Mouse (Mus musculus) MEL (cell line): ENCODE data around the gene Myo10. TPM values are rescaled to one million over a fixed set of nuclear protein-coding genes. Genes with fewer than 3 reads are reported as not detected.

Experiments used
- DNase-seq: peaks from one replicate; pipeline ENCODE4 v3.0.0; 2011; ENCODE audit warnings: low read depth, low spot score
- H3K27ac ChIP-seq: 2 replicates; pipeline ENCODE4 v1.5.1; 2012; ENCODE audit warnings: low read depth, mild to moderate bottlenecking, control low read depth, low read length, moderate library complexity; ENCODE audit not compliant: control insufficient read depth
- H3K27me3 ChIP-seq, 2 experiments: fragments of 150-350 bp in 1 of 2; sonication (generic) in 1 of 2; 2 replicates each; pipeline ENCODE4 v1.6.1; 2012; ENCODE audit warnings: low read length in 2 of 2, mild to moderate bottlenecking in 2 of 2, improper control_type of control experiment in 1 of 2, moderate library complexity in 1 of 2; ENCODE audit not compliant: insufficient read depth in 2 of 2, control insufficient read depth in 1 of 2
- H3K36me3 ChIP-seq, 2 experiments: 2 replicates each; pipeline ENCODE4 v1.6.1; 2012 to 2014; ENCODE audit warnings: low read length in 2 of 2, improper control_type of control experiment in 1 of 2, inconsistent platforms in 1 of 2, mild to moderate bottlenecking in 1 of 2; ENCODE audit not compliant: insufficient read depth in 2 of 2, control insufficient read depth in 1 of 2
- H3K4me1 ChIP-seq, 2 experiments: fragments of 150-350 bp in 1 of 2; sonication (generic) in 1 of 2; 2 replicates each; pipeline ENCODE4 v1.6.1; 2012; ENCODE audit warnings: low read length in 2 of 2, improper control_type of control experiment in 1 of 2, mild to moderate bottlenecking in 1 of 2; ENCODE audit not compliant: insufficient read depth in 2 of 2, control insufficient read depth in 1 of 2
- H3K4me3 ChIP-seq, 2 experiments: fragments of 150-350 bp in 1 of 2; sonication (generic) in 1 of 2; 2 replicates each; pipeline ENCODE4 v1.5.1; 2012; ENCODE audit warnings: low read depth in 2 of 2, low read length in 2 of 2, mild to moderate bottlenecking in 2 of 2, moderate library complexity in 2 of 2, control low read depth in 1 of 2, improper control_type of control experiment in 1 of 2; ENCODE audit not compliant: control insufficient read depth in 1 of 2, insufficient read depth in 1 of 2
- H3K79me2 ChIP-seq: 2 replicates; pipeline ENCODE4 v1.6.1; 2012; ENCODE audit warnings: mild to moderate bottlenecking, low read length, moderate library complexity; ENCODE audit not compliant: control insufficient read depth, poor library complexity, insufficient read depth
- H3K9ac ChIP-seq: 2 replicates; pipeline ENCODE4 v1.6.1; 2012; ENCODE audit warnings: low read depth, mild to moderate bottlenecking, control low read depth, low read length, moderate library complexity; ENCODE audit not compliant: control insufficient read depth, poor library complexity, severe bottlenecking
- H3K9me3 ChIP-seq: fragments of 150-350 bp; sonication (generic); replicated peaks from 2 replicates; pipeline ENCODE4 v1.6.1; 2012; ENCODE audit warnings: mild to moderate bottlenecking, low read length, improper control_type of control experiment, moderate library complexity; ENCODE audit not compliant: insufficient read depth
- BHLHE40 ChIP-seq: IDR thresholded peaks from 2 replicates; pipeline ENCODE4 v1.6.1; 2012; ENCODE audit warnings: low read depth, mild to moderate bottlenecking, inconsistent platforms, low read length, improper control_type of control experiment, borderline replicate concordance
- CHD1 ChIP-seq: IDR thresholded peaks from 2 replicates; pipeline ENCODE4 v1.6.1; 2012; ENCODE audit warnings: low read depth, mild to moderate bottlenecking, inconsistent platforms, low read length, improper control_type of control experiment
- CHD2 ChIP-seq: IDR thresholded peaks from 2 replicates; pipeline ENCODE4 v1.6.1; 2011; ENCODE audit warnings: low read length, improper control_type of control experiment
- GATA1 ChIP-seq: IDR thresholded peaks from 2 replicates; pipeline ENCODE4 v1.6.1; 2011; ENCODE audit warnings: low read depth, low read length, improper control_type of control experiment
- HCFC1 ChIP-seq: IDR thresholded peaks from 2 replicates; pipeline ENCODE4 v1.6.1; 2012; ENCODE audit warnings: low read depth, mild to moderate bottlenecking, inconsistent platforms, low read length, improper control_type of control experiment, moderate library complexity
- JUND ChIP-seq: IDR thresholded peaks from 2 replicates; pipeline ENCODE4 v1.6.1; 2011; ENCODE audit warnings: low read depth, mild to moderate bottlenecking, improper control_type of control experiment, low read length
- MAFK ChIP-seq: IDR thresholded peaks from 2 replicates; pipeline ENCODE4 v1.6.1; 2011; ENCODE audit warnings: low read depth, mild to moderate bottlenecking, low read length, improper control_type of control experiment, borderline replicate concordance
- MAX ChIP-seq: IDR thresholded peaks from 2 replicates; pipeline ENCODE4 v1.6.1; 2011; ENCODE audit warnings: low read length, improper control_type of control experiment
- MXI1 ChIP-seq: IDR thresholded peaks from 2 replicates; pipeline ENCODE4 v1.6.1; 2011; ENCODE audit warnings: mild to moderate bottlenecking, low read depth, low read length, improper control_type of control experiment
- MYC ChIP-seq: IDR thresholded peaks from 2 replicates; pipeline ENCODE4 v1.6.1; 2011; ENCODE audit warnings: low read depth, mild to moderate bottlenecking, low read length, improper control_type of control experiment, moderate library complexity
- NELFE ChIP-seq: IDR thresholded peaks from 2 replicates; pipeline ENCODE4 v1.6.1; 2011; ENCODE audit warnings: low read depth, low read length, improper control_type of control experiment
- RAD21 ChIP-seq: IDR thresholded peaks from 2 replicates; pipeline ENCODE4 v1.6.1; 2011; ENCODE audit warnings: mild to moderate bottlenecking, low read depth, low read length, improper control_type of control experiment
- SIN3A ChIP-seq: IDR thresholded peaks from 2 replicates; pipeline ENCODE4 v1.6.1; 2012; ENCODE audit warnings: low read length, improper control_type of control experiment, inconsistent platforms
- SMC3 ChIP-seq: IDR thresholded peaks from 2 replicates; pipeline ENCODE4 v1.6.1; 2011; ENCODE audit warnings: low read depth, low read length, improper control_type of control experiment
- TCF12 ChIP-seq: IDR thresholded peaks from 2 replicates; pipeline ENCODE4 v1.6.1; 2014; ENCODE audit warnings: low read depth, mild to moderate bottlenecking, inconsistent platforms, low read length, improper control_type of control experiment, moderate library complexity
- USF1 ChIP-seq: IDR thresholded peaks from 2 replicates; pipeline ENCODE4 v1.6.1; 2014; ENCODE audit warnings: low read depth, mild to moderate bottlenecking, inconsistent platforms, low read length, improper control_type of control experiment, moderate library complexity
- USF2 ChIP-seq, 2 experiments: IDR thresholded peaks; 2 replicates each; pipeline ENCODE4 v1.6.1; 2011 to 2012; ENCODE audit warnings: improper control_type of control experiment in 2 of 2, low read length in 2 of 2, borderline replicate concordance in 1 of 2, inconsistent platforms in 1 of 2, low read depth in 1 of 2, mild to moderate bottlenecking in 1 of 2; ENCODE audit not compliant: insufficient read depth in 1 of 2
- ZC3H11A ChIP-seq: IDR thresholded peaks from 2 replicates; pipeline ENCODE4 v1.6.1; 2012; ENCODE audit warnings: low read depth, mild to moderate bottlenecking, inconsistent platforms, low read length, improper control_type of control experiment
- ZKSCAN1 ChIP-seq: IDR thresholded peaks from 2 replicates; pipeline ENCODE4 v1.6.1; 2012; ENCODE audit warnings: low read depth, mild to moderate bottlenecking, inconsistent platforms, low read length, improper control_type of control experiment, moderate library complexity
- polyA plus RNA-seq, 2 experiments: library from polyadenylated mRNA; stranded (reverse) in 1 of 2; unstranded in 1 of 2; fragments of >175 nt in 1 of 2; fragments of >200 nt in 1 of 2; gene quantifications; 2 replicates each; pipeline versions ENCODE4 v1.2.1 to v1.2.4; 2012; ENCODE audit warnings: low replicate concordance in 2 of 2, low read depth in 1 of 2; ENCODE audit not compliant: insufficient read length in 2 of 2, insufficient read depth in 1 of 2, missing spikeins in 1 of 2
- total RNA-seq: library from RNA; depleted of rRNA; stranded (reverse); fragments of 300-350 nt; gene quantifications from 2 replicates; pipeline ENCODE4 v1.2.3, GENCODE M21; 2012

Gene Myo10
- total and polyA plus RNA-seq, 3 experiments: 0.01 TPM; not detected in 2

DNA sequence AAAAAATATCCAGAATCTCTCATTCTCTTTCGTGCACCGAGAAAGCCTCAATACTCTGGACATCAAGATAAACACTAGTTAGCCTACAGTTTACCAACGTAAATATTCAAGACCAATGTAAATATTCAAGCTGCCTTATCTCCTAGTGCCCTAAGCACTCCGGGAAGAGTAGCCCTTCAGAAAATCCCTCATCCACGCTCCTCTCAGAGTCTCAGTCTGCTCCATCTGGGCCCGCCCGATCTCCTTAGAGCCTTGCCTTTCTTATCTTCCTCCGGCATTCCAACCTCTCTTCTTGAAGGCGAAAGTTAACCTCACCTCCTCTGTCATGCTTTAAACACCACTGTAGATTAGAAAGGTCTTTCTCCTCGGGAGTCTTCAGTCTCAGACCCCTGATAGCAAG lies 13.1 kb upstream of the Myo10 start:
- Histone ChIP-seq H3K9ac (no peak overlapping the region), H3K4me3 (no peak overlapping the region), H3K79me2 (no peaks in the 10 kb centered on the region), H3K9me3 (no peaks in the 10 kb centered on the region), H3K4me1 (no peaks in the 10 kb centered on the region), H3K27ac (no peak overlapping the region), H3K36me3 (no peaks in the 10 kb centered on the region), H3K27me3 (no peaks in the 10 kb centered on the region)
- TF ChIP-seq ZC3H11A (no peak), CHD1 (no peak), MYC (no peak), HCFC1 (no peak), RAD21 (no peak), NELFE (no peak), ZKSCAN1 (no peak), MAFK (no peak), MXI1 (no peak), SIN3A (no peak), CHD2 (no peak), USF1 (no peak), MAX (no peak), USF2 (IDR thresholded peaks at IDR 0.05; ENCODE audit: borderline replicate concordance in 1 of 2, insufficient read depth in 1 of 2, low read depth in 1 of 2, low read length in 2 of 2) (no peak), TCF12 (no peak), GATA1 (no peak), SMC3 (no peak), JUND (no peak), BHLHE40 (no peak)
- no peak for DNase-seq

DNA sequence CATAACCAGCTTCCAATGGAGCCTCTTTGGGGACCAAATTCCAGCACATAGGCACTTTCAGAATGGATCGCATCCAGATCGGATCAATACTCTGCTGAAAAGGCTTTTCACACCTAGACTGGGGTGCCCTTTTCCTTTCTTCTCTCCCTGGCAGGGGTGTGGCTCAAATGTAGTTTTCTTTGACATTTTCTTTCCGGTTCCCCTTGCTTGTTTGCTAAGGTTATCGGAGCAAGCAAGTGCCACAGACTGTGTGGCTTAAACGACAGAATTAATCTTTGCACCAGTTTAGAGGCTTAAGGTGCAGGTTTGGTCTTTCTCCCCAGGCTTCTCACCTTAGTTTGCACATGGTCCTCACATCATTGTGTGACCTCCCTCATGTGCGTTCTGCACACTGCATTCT lies 11.1 kb upstream of the Myo10 start:
- TF ChIP-seq USF1: no peak
- Histone ChIP-seq H3K36me3 (no peaks in the 10 kb centered on the region), H3K27ac (no peak overlapping the region), H3K27me3 (no peaks in the 10 kb centered on the region), H3K79me2 (no peaks in the 10 kb centered on the region), H3K4me1 (no peaks in the 10 kb centered on the region), H3K9me3 (no peaks in the 10 kb centered on the region), H3K9ac (no peak overlapping the region), H3K4me3 (no peak overlapping the region)
- no peak for DNase-seq
